Mouse (Mus musculus): ENCODE data around the gene Eif4a1.

- TF ChIP-seq POLR2A (IDR thresholded peaks at IDR 0.05; ENCODE audit: control insufficient read depth, extremely low read depth, insufficient read depth, low read length, poor library complexity) (no peak), CTCF (IDR thresholded peaks at IDR 0.05; ENCODE audit: borderline replicate concordance, control insufficient read depth, extremely low read depth, insufficient read depth, low read length, poor library complexity) (no peak)
Measured at GRCm38 (mm10) chr11:69703814-69704612, 31.8 kb upstream of the Eif4a1 start.

All from thymus, adult 2 months (tissue).